In the genomic region with DNA sequence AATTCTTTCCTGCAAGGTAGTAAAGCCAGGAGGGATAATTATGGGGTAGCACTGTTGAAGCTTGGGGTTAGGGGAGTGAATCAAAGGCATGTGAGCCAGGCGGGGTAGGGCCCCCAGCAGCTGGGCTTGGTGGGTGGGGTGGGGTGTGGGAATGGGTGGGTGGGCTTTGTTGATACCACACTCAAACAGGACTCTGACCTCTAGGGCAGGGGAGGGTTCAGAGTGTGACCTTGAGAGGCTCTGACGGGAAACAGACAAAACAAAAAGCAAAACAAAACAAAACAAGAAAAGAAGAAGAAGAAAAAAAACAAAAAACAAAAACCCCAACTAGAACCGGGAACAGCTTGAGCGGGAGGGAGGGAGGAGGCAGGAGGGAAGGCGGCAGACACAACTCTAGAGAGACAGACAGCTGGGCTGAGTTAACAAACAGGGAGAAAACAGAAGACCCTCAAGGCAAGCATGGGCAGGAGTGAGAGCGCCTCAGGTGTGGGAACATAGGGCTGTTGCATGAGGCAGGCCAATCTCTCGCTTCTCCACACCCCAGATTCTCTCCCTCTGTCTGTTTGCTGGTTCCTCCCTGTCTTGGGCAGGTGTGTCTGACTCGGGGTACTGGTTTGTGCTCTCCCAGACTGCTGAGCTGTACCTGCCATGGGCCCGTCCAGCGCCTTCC, we compare ENCODE assay signal across 10 mouse cellular contexts. TPM values are rescaled to one million over a fixed set of nuclear protein-coding genes. Genes with fewer than 3 reads are reported as not detected.
DNase-seq lines count a peak whose midpoint lies in the region; ATAC-seq and TF ChIP-seq lines count a peak whose summit lies in the region.
"Had no signal": no experiment of that assay in that cellular context is flagged by ENCODE, and none has a peak within 500 bp of the region (broad histone marks: within the 10 kb centered on the region; RNA-seq: fewer than 3 reads in every experiment).

A gene (plus strand): TSS at position 396 of the 670 bp plus-strand sequence.

- no peak for TF ChIP-seq POLR2A in kidney, adult 2 months (IDR thresholded peaks at IDR 0.05; ENCODE audit: low read depth, low read length)
- no peak for TF ChIP-seq POLR2A in bone marrow macrophage, adult 2 months (IDR thresholded peaks at IDR 0.05; ENCODE audit: borderline replicate concordance, low read depth, low read length)

- H3K27ac ChIP-seq in kidney, adult 2 months (ENCODE audit: insufficient read depth, low read depth, low read length), result peak within 1 kb of the TSS; percentile 81
- no peak within 1 kb of the TSS for H3K27ac ChIP-seq in bone marrow macrophage, adult 2 months (ENCODE audit: insufficient read depth, low read depth, low read length)
- H3K27ac ChIP-seq in hindbrain, embryonic 11.5 days (ENCODE audit: low read depth, low read length), result no peak within 1 kb of the TSS
- no peak within 1 kb of the TSS for H3K27ac ChIP-seq in midbrain, embryonic 11.5 days (ENCODE audit: low read depth, low read length)

- H3K27me3 ChIP-seq in kidney, adult 2 months (replicated peaks; ENCODE audit: control insufficient read depth, insufficient read depth, low read length), result no peaks in the 10 kb centered on the region
- no peaks in the 10 kb centered on the region for H3K27me3 ChIP-seq in hindbrain, embryonic 11.5 days (ENCODE audit: control insufficient read depth, insufficient read depth, low read length)
- no peaks in the 10 kb centered on the region for H3K27me3 ChIP-seq in midbrain, embryonic 11.5 days (ENCODE audit: control insufficient read depth, insufficient read depth, low read length)
- H3K27me3 ChIP-seq: Patski had no signal

- H3K9ac ChIP-seq in hindbrain, embryonic 11.5 days (ENCODE audit: low read depth, low read length), result peak within 1 kb of the TSS; percentile 25
- peak within 1 kb of the TSS; percentile 65 for H3K9ac ChIP-seq in midbrain, embryonic 11.5 days (ENCODE audit: low read length)

- ATAC-seq in hindbrain, embryonic 11.5 days (ENCODE audit: low FRiP score), result no peak
- no peak for ATAC-seq in midbrain, embryonic 11.5 days (ENCODE audit: low FRiP score)
- no peak for ATAC-seq in inflammation-experienced regulatory T-cells, adult 6 months
- ATAC-seq: Patski had no signal

- DNase-seq in kidney, adult 2 months, result no peak
- no peak for DNase-seq in kidney, adult 18-20 months
- no peak for DNase-seq in hindbrain, embryonic 11.5 days (ENCODE audit: low spot score)
- DNase-seq in midbrain, embryonic 11.5 days (ENCODE audit: low spot score, missing footprints), result peak; percentile 81
- no peak for DNase-seq in layer of hippocampus, postnatal 10 days (ENCODE audit: low spot score in 2 of 2)
- no peak for DNase-seq in right cerebral cortex, postnatal 25 days

- peak within 1 kb of the TSS; percentile 26 for H3K4me2 ChIP-seq in hindbrain, embryonic 11.5 days (replicated peaks; ENCODE audit: low read depth, low read length)
- H3K4me2 ChIP-seq in midbrain, embryonic 11.5 days, result peak within 1 kb of the TSS; percentile 46

- no peak for TF ChIP-seq CTCF in kidney, adult 2 months (conservative IDR thresholded peaks at IDR 0.05; ENCODE audit: insufficient read depth, insufficient read length, low read depth, low read length)
- no peak for TF ChIP-seq CTCF in bone marrow macrophage, adult 2 months (IDR thresholded peaks at IDR 0.05; ENCODE audit: low read depth, low read length)

- no peaks in the 10 kb centered on the region for H3K36me3 ChIP-seq in kidney, adult 2 months (ENCODE audit: control insufficient read depth, insufficient read depth, low read length)
- H3K36me3 ChIP-seq in hindbrain, embryonic 11.5 days (ENCODE audit: control insufficient read depth, insufficient read depth, low read length), result no peaks in the 10 kb centered on the region
- H3K36me3 ChIP-seq in midbrain, embryonic 11.5 days (ENCODE audit: control insufficient read depth, insufficient read depth, low read length), result no peaks in the 10 kb centered on the region

- H3K4me3 ChIP-seq in kidney, adult 2 months (ENCODE audit: insufficient read depth, low read depth, low read length), result peak within 1 kb of the TSS; percentile 66
- H3K4me3 ChIP-seq in bone marrow macrophage, adult 2 months (ENCODE audit: insufficient read depth, low read length), result peak within 1 kb of the TSS; percentile 37
- H3K4me3 ChIP-seq in hindbrain, embryonic 11.5 days (ENCODE audit: low read depth, low read length), result no peak within 1 kb of the TSS; the same call in 1 of the 2 replicates
- H3K4me3 ChIP-seq in midbrain, embryonic 11.5 days (ENCODE audit: low read depth, low read length), result peak within 1 kb of the TSS; percentile 18; the same call in 1 of the 2 replicates
- H3K4me3 ChIP-seq: myocyte had no signal

- no peaks in the 10 kb centered on the region for H3K9me3 ChIP-seq in hindbrain, embryonic 11.5 days (ENCODE audit: control insufficient read depth, low read length)
- H3K9me3 ChIP-seq in midbrain, embryonic 11.5 days (ENCODE audit: control insufficient read depth, low read length), result no peaks in the 10 kb centered on the region; the same call in 1 of the 2 replicates

- 50% methylated on average over 10 of the region's 10 CpGs for WGBS in kidney, adult 2 months
- 30% methylated on average over 10 of the region's 10 CpGs for WGBS in hindbrain, embryonic 11.5 days
- whole genome bisulfite sequencing in midbrain, embryonic 11.5 days, result 33% methylated on average over 10 of the region's 10 CpGs

- H3K4me1 ChIP-seq in kidney, adult 2 months (ENCODE audit: control insufficient read depth, insufficient read depth, low read length), result peaks cover 10% of the 10 kb centered on the region; the same call in 1 of the 2 replicates
- H3K4me1 ChIP-seq in bone marrow macrophage, adult 2 months (ENCODE audit: control insufficient read depth, insufficient read depth, low read length), result peaks cover 24% of the 10 kb centered on the region
- 0 out of 2 replicates have a peak, but pooled peaks cover 7% of the 10 kb centered on the region for H3K4me1 ChIP-seq in hindbrain, embryonic 11.5 days (replicated peaks; ENCODE audit: control insufficient read depth, insufficient read depth, low read length)
- peaks cover 11% of the 10 kb centered on the region; the same call in 1 of the 2 replicates for H3K4me1 ChIP-seq in midbrain, embryonic 11.5 days (ENCODE audit: control insufficient read depth, insufficient read depth, low read length)

RNA-seq across cellular contexts. Expression of the gene that starts here (rescaled TPM):
- polyA plus RNA-seq in kidney, adult 2 months (2012; rRNA removed), result 2.1 and 2.5 TPM in 2 replicates
- polyA plus RNA-seq in bone marrow macrophage, adult 2 months (2012; ENCODE audit: insufficient read depth, insufficient read length, missing spikeins), result not detected in 2 replicates
- polyA plus RNA-seq in hindbrain, embryonic 11.5 days (2014; fragmentation: Nextera tagmentation; extraction: Ambion mirVana), result 0.42 and 0.50 TPM in 2 replicates
- not detected in 2 replicates for polyA plus RNA-seq in midbrain, embryonic 11.5 days (2014; fragmentation: Nextera tagmentation; extraction: Ambion mirVana)
- not detected for polyA plus RNA-seq in inflammation-experienced regulatory T-cells, adult 6 months (2017; shearing (Covaris generic))
- total RNA-seq in layer of hippocampus, postnatal 10 days (2021), result 1 to 10 TPM; 2.8 to 3.5 TPM
- polyA plus RNA-seq: myocyte, Patski had no signal

Comparison
In these comparisons a context has a peak if more than half of its experiments do, and no peak if none do; other contexts are left out.
1. Peak in DNase-seq, H3K4me3 ChIP-seq, H3K9ac ChIP-seq and H3K4me2 ChIP-seq in midbrain, embryonic 11.5 days; RNA of the gene not detected or under 1 TPM.